Mouse (Mus musculus): ENCODE measurements at regions not wholly inside any gene's neighbourhood (a gene's known extent, or its start where the extent isn't known, plus 50 kb on each side); places are given as distances from the start of the nearest gene placed in this dataset.

DNA sequence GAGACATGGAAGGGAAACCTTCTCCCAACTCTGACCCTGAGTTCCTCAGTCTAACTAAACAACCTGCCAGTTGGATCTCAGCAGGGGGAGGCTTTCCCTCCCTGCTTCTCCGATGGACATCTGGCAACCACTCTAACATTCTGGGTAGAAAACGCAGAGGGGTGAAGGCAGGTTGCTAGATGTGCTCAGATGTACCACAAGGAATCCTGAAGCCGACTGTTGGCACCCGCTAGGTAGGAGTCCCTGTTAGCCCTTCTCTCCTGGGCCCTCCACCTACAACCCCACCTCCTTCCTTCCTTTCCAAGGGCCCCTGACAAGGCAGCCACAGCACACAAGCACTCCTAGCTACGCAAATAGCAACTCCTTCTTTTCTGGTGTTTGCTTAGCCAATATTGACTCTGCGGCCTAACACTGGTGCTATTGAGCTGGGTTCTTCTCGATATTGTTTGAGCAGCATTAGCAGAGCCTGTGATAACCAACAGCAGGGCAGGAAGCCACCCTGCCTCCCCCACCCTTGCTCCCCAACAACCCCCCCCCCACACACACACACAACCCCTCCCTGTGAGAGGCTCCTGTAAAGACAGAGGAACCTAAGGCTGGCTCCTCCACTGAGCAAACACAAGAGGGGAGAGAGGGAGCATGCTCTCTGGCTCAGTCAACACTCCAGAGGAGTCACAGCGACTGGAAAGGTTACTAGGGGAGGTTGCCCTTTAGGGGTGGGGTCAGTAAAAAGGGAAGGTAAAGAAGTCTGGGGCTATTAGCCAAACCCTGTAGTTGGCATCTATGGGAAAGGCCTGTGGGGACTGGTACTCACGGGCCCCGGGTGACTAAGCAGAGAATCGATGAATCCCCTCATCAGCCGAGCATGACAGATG is 105.8 kb downstream of the Rplp1 start:
- H3K27ac ChIP-seq: no peak overlapping the region
- no peaks in the 10 kb centered on the region for H3K36me3 ChIP-seq (replicated peaks; ENCODE audit: control insufficient read depth, insufficient read depth)
- H3K9ac ChIP-seq: no peak overlapping the region
- no peaks in the 10 kb centered on the region for H3K9me3 ChIP-seq (ENCODE audit: control insufficient read depth, low read length)
- DNase-seq (ENCODE audit: low spot score) (no peak), ATAC-seq (ENCODE audit: low FRiP score) (no peak)
- no peaks in the 10 kb centered on the region for H3K27me3 ChIP-seq (ENCODE audit: control insufficient read depth, insufficient read depth, low read length)
- WGBS: 76% methylated on average over 12 of the region's 12 CpGs
- H3K4me1 ChIP-seq (replicated peaks; ENCODE audit: control insufficient read depth, insufficient read depth, low read length): 0 out of 2 replicates have a peak, but pooled peaks cover 4% of the 10 kb centered on the region
- H3K4me2 ChIP-seq (replicated peaks): no peak overlapping the region
- no peak overlapping the region for H3K4me3 ChIP-seq (replicated peaks; ENCODE audit: low read length)

DNA sequence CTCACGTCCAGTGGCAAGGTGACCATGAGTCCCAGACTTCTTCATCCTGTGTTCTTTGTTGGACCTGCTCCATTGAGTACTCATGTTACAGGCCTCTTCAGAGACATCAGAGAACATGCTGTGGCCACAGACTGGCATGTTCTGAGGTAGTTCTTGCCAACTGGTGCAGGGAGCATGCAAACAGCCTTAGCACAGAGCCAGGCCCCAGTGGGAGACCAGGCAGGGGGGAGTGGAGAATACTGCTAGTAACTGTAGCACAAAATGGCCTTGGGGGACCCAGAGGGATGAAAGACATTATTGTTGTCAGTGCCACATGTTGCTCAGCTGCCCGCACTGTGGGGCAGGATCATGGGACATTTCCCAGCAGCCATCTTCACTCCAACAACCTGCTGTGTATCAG is 108.4 kb downstream of the Rplp1 start:
- no peak for ATAC-seq (ENCODE audit: low FRiP score)
- DNase-seq (ENCODE audit: low spot score): no peak
- no peaks in the 10 kb centered on the region for H3K36me3 ChIP-seq (replicated peaks; ENCODE audit: control insufficient read depth, insufficient read depth)
- H3K4me2 ChIP-seq (replicated peaks): no peak overlapping the region
- no peak overlapping the region for H3K4me3 ChIP-seq (replicated peaks; ENCODE audit: low read length)
- no peak overlapping the region for H3K27ac ChIP-seq
- H3K27me3 ChIP-seq (ENCODE audit: control insufficient read depth, insufficient read depth, low read length): no peaks in the 10 kb centered on the region
- no peak overlapping the region for H3K9ac ChIP-seq
- 84% methylated on average over 2 of the region's 2 CpGs for WGBS
- 0 out of 2 replicates have a peak, but pooled peaks cover 8% of the 10 kb centered on the region for H3K4me1 ChIP-seq (replicated peaks; ENCODE audit: control insufficient read depth, insufficient read depth, low read length)
- no peaks in the 10 kb centered on the region for H3K9me3 ChIP-seq (ENCODE audit: control insufficient read depth, low read length)

DNA sequence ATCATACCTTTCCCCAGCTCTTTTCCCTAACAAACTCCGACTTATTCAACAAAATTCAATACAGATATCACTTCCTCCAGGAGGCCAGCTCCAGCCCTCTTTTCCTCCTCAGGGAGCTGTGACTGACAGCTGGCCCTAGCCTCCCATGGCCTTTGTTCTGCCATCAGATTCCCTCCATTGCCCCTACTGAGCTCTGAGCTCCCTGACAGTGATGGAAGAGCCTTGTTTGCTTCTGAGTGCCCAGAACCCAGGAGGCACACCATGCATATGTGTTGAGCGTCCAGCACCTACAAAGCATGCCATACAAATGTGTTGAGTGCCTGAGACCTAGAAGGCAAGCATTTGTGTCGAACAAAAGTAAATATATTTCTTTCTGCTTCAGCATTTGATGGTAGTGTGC is 110.8 kb downstream of the Rplp1 start:
- Histone ChIP-seq H3K9ac (no peak overlapping the region), H3K4me1 (replicated peaks; ENCODE audit: control insufficient read depth, insufficient read depth, low read length) (0 out of 2 replicates have a peak, but pooled peaks cover 8% of the 10 kb centered on the region), H3K27me3 (ENCODE audit: control insufficient read depth, insufficient read depth, low read length) (no peaks in the 10 kb centered on the region), H3K4me2 (replicated peaks) (no peak overlapping the region), H3K27ac (no peak overlapping the region), H3K4me3 (replicated peaks; ENCODE audit: low read length) (no peak overlapping the region), H3K36me3 (replicated peaks; ENCODE audit: control insufficient read depth, insufficient read depth) (no peaks in the 10 kb centered on the region), H3K9me3 (ENCODE audit: control insufficient read depth, low read length) (no peaks in the 10 kb centered on the region)
- DNase-seq (ENCODE audit: low spot score): no peak
- WGBS: 25% methylated on average over 3 of the region's 3 CpGs
- ATAC-seq (ENCODE audit: low FRiP score): no peak

DNA sequence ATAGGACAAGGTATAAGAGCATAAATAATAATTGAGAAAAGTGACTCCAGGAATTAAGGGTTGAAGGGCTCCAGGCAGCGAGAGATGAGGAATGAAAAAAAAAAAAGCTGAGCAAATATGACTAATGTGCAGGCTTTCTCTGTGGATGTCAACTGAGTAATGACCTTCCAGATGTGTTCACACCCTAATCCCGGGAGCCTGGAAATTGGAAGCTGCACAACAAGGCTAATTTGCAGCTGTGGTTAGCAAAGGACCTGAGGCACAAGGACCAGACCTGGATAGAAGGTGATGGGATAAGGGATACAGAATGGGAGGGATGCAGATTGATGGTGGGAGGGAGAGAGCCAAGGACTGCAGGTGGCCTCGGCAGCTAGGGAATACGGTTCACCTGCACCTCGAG is 111.6 kb downstream of the Rplp1 start:
- Histone ChIP-seq H3K9me3 (ENCODE audit: control insufficient read depth, low read length) (no peaks in the 10 kb centered on the region), H3K27ac (no peak overlapping the region), H3K4me2 (replicated peaks) (no peak overlapping the region), H3K4me3 (replicated peaks; ENCODE audit: low read length) (no peak overlapping the region), H3K9ac (no peak overlapping the region), H3K27me3 (ENCODE audit: control insufficient read depth, insufficient read depth, low read length) (no peaks in the 10 kb centered on the region), H3K4me1 (replicated peaks; ENCODE audit: control insufficient read depth, insufficient read depth, low read length) (0 out of 2 replicates have a peak, but pooled peaks cover 8% of the 10 kb centered on the region), H3K36me3 (replicated peaks; ENCODE audit: control insufficient read depth, insufficient read depth) (no peaks in the 10 kb centered on the region)
- ATAC-seq (ENCODE audit: low FRiP score) (no peak), DNase-seq (ENCODE audit: low spot score) (no peak)
- 65% methylated on average over 5 of the region's 5 CpGs for WGBS

DNA sequence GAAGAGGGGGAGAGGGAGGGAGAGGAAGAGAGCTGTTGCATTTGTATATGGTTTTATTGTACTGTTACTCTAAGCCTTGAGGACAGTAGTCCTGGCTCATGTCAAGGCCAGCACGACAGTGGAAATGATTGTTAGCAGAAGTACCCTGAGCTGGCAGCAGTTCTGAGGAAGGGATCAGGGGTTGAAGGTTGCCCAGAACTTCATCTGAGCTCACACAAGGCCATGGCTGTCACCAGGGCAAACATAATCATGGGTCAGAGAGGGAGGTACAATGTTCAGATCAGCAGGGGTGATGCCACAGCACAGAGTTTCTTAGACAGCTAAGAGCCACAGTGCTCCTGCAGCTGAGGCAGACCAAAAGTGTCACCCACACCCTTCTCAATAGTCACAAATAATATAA is 114.8 kb downstream of the Rplp1 start:
- 74% methylated on average over 1 of the region's 1 CpGs for WGBS
- 0 out of 2 replicates have a peak, but pooled peaks cover 8% of the 10 kb centered on the region for H3K4me1 ChIP-seq (replicated peaks; ENCODE audit: control insufficient read depth, insufficient read depth, low read length)
- H3K9me3 ChIP-seq (ENCODE audit: control insufficient read depth, low read length): no peaks in the 10 kb centered on the region
- no peak overlapping the region for H3K9ac ChIP-seq
- H3K4me3 ChIP-seq (replicated peaks; ENCODE audit: low read length): no peak overlapping the region
- no peak overlapping the region for H3K27ac ChIP-seq
- no peak for DNase-seq (ENCODE audit: low spot score)
- H3K36me3 ChIP-seq (replicated peaks; ENCODE audit: control insufficient read depth, insufficient read depth): no peaks in the 10 kb centered on the region
- H3K27me3 ChIP-seq (ENCODE audit: control insufficient read depth, insufficient read depth, low read length): no peaks in the 10 kb centered on the region
- ATAC-seq (ENCODE audit: low FRiP score): no peak
- H3K4me2 ChIP-seq (replicated peaks): no peak overlapping the region

DNA sequence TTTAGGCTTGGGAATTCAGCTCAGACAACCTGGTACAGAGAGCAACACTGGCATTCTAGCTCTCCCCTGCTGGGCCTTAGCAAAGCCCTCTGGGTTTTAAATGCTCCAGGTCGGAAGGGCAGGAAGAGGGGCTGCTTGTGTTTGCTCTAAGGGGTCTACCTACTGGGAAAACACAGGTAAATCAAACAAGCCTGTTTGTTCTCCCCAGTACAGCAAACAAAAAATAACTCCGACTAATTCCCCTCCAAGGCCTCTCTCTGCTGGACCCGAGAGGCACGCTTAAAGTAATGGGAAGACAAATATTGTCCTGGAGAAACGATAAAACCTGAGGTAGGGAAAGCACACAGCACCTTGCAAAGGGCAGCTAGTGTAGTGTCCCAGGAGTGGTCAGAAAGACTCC is 118.4 kb downstream of the Rplp1 start:
- H3K9me3 ChIP-seq (ENCODE audit: control insufficient read depth, low read length): no peaks in the 10 kb centered on the region; the same call in 1 of the 2 replicates
- H3K27me3 ChIP-seq (ENCODE audit: control insufficient read depth, insufficient read depth, low read length): no peaks in the 10 kb centered on the region
- WGBS: 70% methylated on average over 5 of the region's 5 CpGs
- H3K4me1 ChIP-seq (replicated peaks; ENCODE audit: control insufficient read depth, insufficient read depth, low read length): no peaks in the 10 kb centered on the region
- H3K36me3 ChIP-seq (replicated peaks; ENCODE audit: control insufficient read depth, insufficient read depth): no peaks in the 10 kb centered on the region
- no peak overlapping the region for H3K27ac ChIP-seq
- ATAC-seq (ENCODE audit: low FRiP score): no peak
- no peak overlapping the region for H3K4me3 ChIP-seq (replicated peaks; ENCODE audit: low read length)
- no peak for DNase-seq (ENCODE audit: low spot score)
- H3K4me2 ChIP-seq (replicated peaks): no peak overlapping the region
- no peak overlapping the region for H3K9ac ChIP-seq

DNA sequence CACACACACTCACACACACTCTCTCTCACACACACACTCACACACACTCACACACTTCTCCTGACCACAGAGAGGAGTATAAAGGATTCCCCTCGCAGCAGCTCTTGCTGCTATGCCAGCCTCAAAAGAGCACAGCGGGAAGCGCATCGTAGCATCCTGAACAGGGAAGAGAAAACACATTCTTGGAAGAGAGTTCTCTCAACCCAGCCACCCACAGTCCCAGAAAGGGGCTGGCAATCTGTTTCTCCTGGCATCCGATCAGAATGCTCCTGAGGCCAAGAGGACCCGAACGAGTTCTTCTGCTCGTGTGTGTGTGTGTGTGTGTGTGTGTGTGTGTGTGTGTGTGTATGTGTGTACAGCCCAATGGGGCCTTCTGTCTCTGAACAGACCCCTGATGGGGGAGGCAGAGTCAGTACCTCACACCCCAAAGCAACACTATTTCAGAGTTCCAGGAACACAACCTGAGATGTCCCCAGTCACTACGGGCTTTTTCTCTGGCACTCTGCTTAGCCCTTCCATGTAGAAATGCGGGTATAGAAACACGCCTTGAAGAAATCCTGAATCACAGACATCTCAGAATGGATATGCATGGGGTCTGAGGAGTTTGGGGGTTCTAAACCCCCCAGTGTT is 122.8 kb downstream of the Rplp1 start:
- H3K27me3 ChIP-seq (ENCODE audit: control insufficient read depth, insufficient read depth, low read length): no peaks in the 10 kb centered on the region
- no peaks in the 10 kb centered on the region for H3K36me3 ChIP-seq (replicated peaks; ENCODE audit: control insufficient read depth, insufficient read depth)
- DNase-seq (ENCODE audit: low spot score) (no peak), ATAC-seq (ENCODE audit: low FRiP score) (no peak)
- H3K4me1 ChIP-seq (replicated peaks; ENCODE audit: control insufficient read depth, insufficient read depth, low read length): no peaks in the 10 kb centered on the region
- 53% methylated on average over 11 of the region's 11 CpGs for WGBS
- H3K9me3 ChIP-seq (ENCODE audit: control insufficient read depth, low read length): no peaks in the 10 kb centered on the region; the same call in 1 of the 2 replicates
- H3K9ac ChIP-seq: no peak overlapping the region
- H3K27ac ChIP-seq: no peak overlapping the region
- no peak overlapping the region for H3K4me3 ChIP-seq (replicated peaks; ENCODE audit: low read length)
- H3K4me2 ChIP-seq (replicated peaks): no peak overlapping the region

DNA sequence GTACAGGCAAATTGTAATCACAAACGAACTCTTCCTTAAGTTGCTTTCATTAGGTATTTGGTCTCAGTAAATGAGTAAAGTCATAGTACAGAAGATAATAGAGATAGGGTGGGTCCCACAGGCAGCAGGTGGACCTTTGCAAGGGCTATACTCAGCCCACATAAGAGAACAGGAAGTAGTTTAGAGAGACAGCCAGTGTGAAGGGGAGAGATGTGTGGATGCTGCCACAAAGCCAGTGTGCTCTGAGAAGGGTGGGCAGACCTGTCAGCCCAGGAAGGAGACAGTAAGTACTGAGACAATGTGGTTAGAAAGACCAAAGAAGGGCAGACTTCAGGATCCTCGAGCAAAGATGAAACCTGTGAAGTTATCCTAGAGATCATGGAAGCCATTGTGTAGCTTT is 123.5 kb downstream of the Rplp1 start:
- Histone ChIP-seq H3K4me3 (replicated peaks; ENCODE audit: low read length) (no peak overlapping the region), H3K9me3 (ENCODE audit: control insufficient read depth, low read length) (no peaks in the 10 kb centered on the region; the same call in 1 of the 2 replicates), H3K4me1 (replicated peaks; ENCODE audit: control insufficient read depth, insufficient read depth, low read length) (no peaks in the 10 kb centered on the region), H3K36me3 (replicated peaks; ENCODE audit: control insufficient read depth, insufficient read depth) (no peaks in the 10 kb centered on the region), H3K4me2 (replicated peaks) (no peak overlapping the region), H3K9ac (no peak overlapping the region), H3K27ac (no peak overlapping the region), H3K27me3 (ENCODE audit: control insufficient read depth, insufficient read depth, low read length) (no peaks in the 10 kb centered on the region)
- ATAC-seq (ENCODE audit: low FRiP score): no peak
- DNase-seq (ENCODE audit: low spot score): no peak
- 78% methylated on average over 2 of the region's 2 CpGs for WGBS

DNA sequence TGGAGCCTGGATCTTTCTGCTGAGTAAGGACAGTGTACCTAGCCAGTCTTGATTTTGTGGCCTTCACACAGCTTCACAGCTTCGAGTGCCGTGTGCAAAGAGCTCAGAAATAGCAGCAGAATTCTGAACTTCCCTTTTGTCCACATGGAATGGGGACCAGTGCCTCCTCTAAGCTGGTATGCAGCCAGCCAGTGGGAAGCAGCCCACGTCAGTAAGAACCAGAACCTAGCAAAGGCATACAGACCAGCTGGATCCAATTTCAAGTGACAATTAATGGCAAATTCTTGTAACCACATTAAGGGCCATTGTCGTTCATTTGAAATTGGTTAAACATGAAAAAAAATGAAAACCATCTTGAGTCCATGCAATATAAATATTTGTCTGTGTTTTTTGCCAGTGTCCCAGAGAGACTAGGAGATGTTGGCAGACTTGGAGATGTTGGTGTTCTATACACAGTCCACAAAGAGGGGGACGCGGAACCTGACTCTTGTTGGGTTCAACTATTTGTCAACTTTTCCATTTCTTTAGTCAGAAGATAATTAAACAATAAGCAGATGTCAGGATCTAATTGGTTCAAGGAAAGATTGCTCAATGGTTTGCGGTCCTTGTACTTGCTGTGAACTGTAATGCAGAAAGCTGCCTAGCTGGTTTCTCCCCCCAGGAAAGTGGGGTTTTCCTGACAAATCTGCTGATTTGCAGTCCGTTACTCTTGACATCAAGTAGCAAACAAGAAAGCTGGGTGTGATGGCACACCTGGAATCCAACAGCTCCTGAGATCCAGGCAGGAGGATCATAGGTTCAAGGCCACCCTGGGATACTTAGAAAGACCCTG is 125.1 kb downstream of the Rplp1 start:
- ATAC-seq (ENCODE audit: low FRiP score): no peak
- H3K27ac ChIP-seq: no peak overlapping the region
- no peak overlapping the region for H3K4me3 ChIP-seq (replicated peaks; ENCODE audit: low read length)
- no peaks in the 10 kb centered on the region; the same call in 1 of the 2 replicates for H3K9me3 ChIP-seq (ENCODE audit: control insufficient read depth, low read length)
- no peaks in the 10 kb centered on the region for H3K36me3 ChIP-seq (replicated peaks; ENCODE audit: control insufficient read depth, insufficient read depth)
- no peaks in the 10 kb centered on the region for H3K4me1 ChIP-seq (replicated peaks; ENCODE audit: control insufficient read depth, insufficient read depth, low read length)
- no peak overlapping the region for H3K9ac ChIP-seq
- H3K27me3 ChIP-seq (ENCODE audit: control insufficient read depth, insufficient read depth, low read length): no peaks in the 10 kb centered on the region
- DNase-seq (ENCODE audit: low spot score): no peak
- no peak overlapping the region for H3K4me2 ChIP-seq (replicated peaks)
- 82% methylated on average over 8 of the region's 8 CpGs for WGBS

Measured in hindbrain, embryonic 14.5 days (tissue).